Mouse (Mus musculus): ENCODE data around the gene Cyp2d11.
A peak's percentile ranks its signal among the peaks of the same experiment; 100 is the strongest.
"Not testable (repeated sequence)": the region's sequence is repeated elsewhere in the genome, so short reads cannot be mapped to it uniquely, and the experiment has no call there.

Gene Cyp2d11

GRCm38 (mm10) chr15:82379871-82380713 lies 13.7 kb downstream of the Cyp2d11 start, which contains the start of gene Cyp2d22:
Gene Cyp2d22 (minus strand): TSS chr15:82380260.
- peak; percentile 59 for DNase-seq (ENCODE audit: low spot score)

DNA sequence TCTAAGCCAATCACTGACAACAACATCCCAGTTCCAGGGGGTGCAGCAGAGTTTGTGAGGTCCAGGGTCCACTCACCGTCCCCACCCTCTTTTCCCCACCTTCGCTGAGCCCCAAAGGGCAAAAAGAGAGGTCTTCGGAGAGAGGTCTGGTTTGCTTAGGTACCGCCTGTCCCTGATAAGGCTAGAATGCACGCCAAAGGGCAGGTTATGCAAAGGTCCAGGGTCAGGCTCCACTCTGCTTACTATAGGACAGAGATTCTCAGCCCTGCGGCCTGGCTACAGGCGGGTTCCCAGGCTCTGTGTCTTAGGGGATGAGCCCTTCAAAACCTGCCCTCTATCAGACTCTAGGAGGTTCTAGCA lies 14.3 kb downstream of the Cyp2d11 start:
- DNase-seq (ENCODE audit: low spot score): no peak

DNA sequence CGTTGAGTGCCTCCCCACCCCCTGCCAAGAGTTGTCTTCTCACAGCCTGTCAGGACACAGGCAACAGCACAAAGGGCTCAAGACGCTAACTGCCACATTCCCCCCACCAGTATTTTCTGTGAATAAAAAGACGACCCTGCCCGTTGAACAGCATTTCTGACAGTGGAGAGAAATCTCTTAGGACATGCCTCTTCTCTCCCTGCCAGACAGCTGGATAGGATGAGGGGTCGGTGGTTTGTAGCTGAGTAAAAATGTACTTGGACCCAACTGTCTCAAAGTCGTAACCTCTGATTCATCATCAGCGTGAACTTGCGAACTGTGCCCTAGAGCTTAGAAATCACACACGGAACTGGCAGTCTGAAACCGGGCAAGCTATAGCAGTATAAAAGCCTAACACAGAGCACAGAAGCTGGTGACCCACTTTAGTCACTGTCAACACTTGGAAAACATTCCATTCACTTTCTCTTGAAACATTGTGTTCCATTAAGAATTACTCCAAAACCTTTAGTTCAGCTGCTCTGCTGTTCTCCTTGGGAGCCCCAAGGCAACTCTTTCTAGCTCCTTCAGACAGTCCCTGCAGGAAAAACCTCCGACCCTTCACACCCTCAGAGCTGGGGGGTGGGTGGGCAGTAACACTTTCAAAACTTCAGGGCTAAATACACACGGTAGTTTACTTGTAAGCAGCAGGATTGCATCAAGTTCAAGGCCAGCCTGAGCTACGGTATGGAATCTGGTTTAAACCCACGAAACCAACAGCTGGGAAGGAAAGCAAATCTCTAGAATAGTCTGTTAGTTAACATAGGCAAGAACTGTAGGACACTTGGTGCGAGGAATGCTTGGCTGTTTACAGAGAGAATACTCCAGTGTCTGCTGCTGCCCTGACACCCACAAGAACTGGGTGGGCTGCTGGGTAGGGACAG lies 15.3 kb downstream of the Cyp2d11 start:
- peak; percentile 44 for DNase-seq (ENCODE audit: low spot score)

DNA sequence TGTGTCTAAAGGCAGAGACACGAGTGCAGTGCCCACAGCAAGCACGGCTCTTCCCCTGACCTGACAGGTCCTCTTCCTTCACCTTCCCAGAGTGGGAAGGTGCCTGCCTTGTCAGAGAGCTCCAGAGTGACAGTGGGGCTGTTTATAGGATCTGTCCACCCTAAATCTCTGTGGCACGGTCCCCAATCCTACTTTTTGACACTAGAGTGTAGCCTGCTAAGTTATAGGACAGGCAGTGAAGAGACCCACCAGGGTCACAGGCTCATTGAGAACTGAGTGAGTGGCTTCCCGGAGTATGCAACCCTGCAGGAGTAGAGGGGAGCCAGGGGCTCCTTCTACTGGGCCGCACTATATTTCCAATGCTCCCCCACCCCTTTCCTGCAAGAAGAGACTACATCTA lies 16.1 kb downstream of the Cyp2d11 start:
- DNase-seq (ENCODE audit: low spot score): no peak

DNA sequence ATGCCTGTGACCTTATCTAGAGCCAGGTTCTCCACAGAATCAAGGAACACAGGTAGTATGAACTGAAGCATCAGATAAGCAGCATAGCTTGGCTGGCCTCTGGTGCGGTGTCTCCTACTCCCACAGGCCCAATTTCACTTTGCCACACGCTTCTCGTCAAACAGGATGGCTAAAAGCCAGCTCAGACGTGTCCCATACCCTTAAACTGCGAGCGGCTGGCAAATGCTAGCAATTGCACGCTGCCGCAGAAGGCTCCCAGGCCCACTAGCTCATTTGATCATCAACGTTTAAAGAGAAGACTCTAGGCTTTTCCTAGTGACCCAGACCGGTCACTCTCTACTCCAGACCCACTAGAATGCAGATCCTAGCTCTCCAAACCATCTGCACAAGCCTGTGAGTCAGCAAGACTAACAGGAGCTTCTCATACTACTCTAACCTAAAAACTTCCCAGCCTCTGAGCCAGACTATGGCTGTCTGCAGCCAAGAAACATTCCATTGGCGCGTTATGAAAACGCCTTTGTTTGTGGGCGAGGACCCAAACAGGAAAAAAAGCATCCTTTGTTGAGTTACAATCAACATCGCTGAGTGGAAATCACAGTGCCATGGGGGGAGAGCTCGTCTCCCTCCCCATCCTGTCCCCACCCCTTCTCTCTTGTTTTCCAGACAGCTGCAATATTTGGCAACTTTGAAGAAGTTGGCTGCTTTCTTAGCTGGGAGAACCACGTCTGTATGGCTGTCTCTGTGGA lies 17.3 kb downstream of the Cyp2d11 start:
- DNase-seq (ENCODE audit: low spot score): peak; percentile 81

DNA sequence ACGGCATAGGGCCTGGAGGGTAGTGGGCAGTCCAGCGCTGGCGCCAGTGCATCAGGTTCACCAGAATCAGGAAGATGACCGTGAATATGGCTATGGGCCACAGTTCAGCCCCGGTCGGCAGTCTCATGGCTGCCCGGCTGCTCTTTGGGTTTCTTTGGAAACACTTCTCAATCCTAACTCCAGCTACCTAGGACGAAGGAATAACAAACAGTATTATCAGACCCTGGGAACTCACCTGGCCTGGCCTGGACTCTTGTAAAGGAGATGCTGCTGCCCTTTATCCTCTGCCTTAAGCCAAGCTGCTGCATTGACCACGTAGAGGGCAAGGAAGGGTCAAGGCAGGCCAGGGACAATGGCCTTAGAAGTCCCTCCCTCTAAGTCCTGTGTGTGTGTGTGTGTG lies 18.0 kb downstream of the Cyp2d11 start:
- DNase-seq (ENCODE audit: low spot score): no peak

- DNase-seq (ENCODE audit: low spot score): no peak
Measured at GRCm38 (mm10) chr15:82374437-82374836, 19.4 kb downstream of the Cyp2d11 start.

GRCm38 (mm10) chr15:82372991-82373390 lies 20.8 kb downstream of the Cyp2d11 start:
- DNase-seq (ENCODE audit: low spot score): no peak

- DNase-seq (ENCODE audit: low spot score): no peak
Measured at GRCm38 (mm10) chr15:82372446-82372845, 21.4 kb downstream of the Cyp2d11 start.

- no peak for DNase-seq (ENCODE audit: low spot score)
Measured at GRCm38 (mm10) chr15:82368851-82369250, 25.0 kb downstream of the Cyp2d11 start.

- no peak for DNase-seq (ENCODE audit: low spot score)
Measured at GRCm38 (mm10) chr15:82368146-82368545, 25.7 kb downstream of the Cyp2d11 start.

DNA sequence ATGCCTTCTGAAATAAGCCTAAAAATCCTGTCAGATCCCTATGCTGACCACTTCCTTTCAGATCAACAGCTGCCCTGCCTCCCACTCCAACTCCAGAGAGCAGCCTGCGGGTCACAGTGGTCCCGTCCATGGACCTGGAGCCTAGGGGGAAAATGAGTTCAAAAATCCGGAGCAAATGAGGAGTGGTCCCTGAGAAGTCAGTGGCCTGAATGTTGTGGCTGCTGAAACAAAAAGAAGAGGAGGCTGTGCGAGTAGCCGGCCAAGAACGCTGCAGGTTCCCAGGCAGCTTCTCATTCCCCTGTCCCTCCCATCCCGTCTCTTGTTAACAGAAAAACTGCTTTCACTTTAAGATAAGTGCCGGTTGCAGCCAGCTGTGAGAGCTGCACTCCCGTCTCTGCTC lies 29.3 kb downstream of the Cyp2d11 start:
- not testable (repeated sequence) for DNase-seq (ENCODE audit: low spot score)

DNA sequence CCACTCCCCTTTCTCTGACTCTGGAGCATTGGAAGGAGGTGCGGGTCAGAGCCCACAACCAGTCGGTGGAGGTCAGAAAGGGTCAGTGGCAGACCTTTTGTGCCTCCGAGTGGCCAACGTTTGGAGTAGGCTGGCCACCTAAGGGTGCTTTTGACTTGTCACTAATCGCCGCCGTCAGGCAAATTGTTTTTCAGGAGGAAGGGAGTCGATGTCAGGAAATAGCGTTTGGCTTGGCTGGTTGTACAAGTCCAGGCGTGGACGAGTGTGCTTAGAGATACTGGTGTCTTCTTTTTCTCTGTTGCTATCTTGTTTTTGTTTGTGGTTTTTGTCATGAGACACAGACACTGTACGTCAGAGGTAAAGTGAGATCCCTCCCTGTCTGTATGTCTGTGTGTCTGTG lies 30.0 kb downstream of the Cyp2d11 start:
- DNase-seq (ENCODE audit: low spot score): not testable (repeated sequence)

DNA sequence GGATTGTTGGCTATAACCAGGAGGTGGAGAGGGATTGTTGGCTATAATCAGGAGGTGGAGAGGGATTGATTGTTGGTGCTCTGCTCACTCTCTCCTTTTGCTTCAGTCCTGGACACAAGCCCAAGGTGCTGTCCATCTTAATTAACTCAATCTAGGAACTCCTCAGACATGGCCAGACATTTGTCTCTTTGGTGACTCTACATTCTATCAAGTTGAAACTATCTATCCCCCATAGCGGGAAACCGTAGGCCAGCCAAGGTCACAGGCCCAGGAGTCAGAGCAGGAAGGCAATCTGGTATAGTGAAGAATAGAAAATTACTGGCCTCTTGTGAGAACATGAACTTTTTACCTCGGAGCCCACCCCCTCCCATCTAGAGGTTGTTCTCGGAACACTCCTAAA lies 31.6 kb downstream of the Cyp2d11 start:
- no peak for DNase-seq (ENCODE audit: low spot score)

GRCm38 (mm10) chr15:82361459-82362018 lies 32.3 kb downstream of the Cyp2d11 start:
- DNase-seq (ENCODE audit: low spot score): no peak

GRCm38 (mm10) chr15:82358431-82359260 lies 35.2 kb downstream of the Cyp2d11 start:
- no peak for DNase-seq (ENCODE audit: low spot score)

GRCm38 (mm10) chr15:82354126-82354945 lies 39.5 kb downstream of the Cyp2d11 start, which contains the start of gene Ndufa6:
Gene Ndufa6 (minus strand): TSS chr15:82354322.
- peak; percentile 98 for DNase-seq (ENCODE audit: low spot score)

DNA sequence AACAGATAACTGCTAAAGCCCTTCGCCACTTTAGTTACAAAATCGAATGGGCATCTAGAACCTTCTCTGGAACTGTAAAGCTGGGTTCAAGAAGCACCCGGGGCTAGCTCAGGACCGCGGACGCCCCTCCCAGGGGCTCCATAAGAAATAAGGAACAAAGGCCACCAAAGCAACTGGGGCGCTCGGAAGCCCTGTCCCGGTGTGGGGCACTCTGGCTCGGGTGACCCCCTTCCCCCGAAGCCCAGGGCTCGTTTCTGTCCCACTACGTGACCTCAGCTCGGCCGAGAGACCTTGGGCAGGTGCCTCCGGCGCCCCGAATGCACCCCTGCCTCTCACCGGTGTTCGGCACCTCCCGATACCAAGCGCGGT lies 40.1 kb downstream of the Cyp2d11 start:
- DNase-seq (ENCODE audit: low spot score): no peak

DNA sequence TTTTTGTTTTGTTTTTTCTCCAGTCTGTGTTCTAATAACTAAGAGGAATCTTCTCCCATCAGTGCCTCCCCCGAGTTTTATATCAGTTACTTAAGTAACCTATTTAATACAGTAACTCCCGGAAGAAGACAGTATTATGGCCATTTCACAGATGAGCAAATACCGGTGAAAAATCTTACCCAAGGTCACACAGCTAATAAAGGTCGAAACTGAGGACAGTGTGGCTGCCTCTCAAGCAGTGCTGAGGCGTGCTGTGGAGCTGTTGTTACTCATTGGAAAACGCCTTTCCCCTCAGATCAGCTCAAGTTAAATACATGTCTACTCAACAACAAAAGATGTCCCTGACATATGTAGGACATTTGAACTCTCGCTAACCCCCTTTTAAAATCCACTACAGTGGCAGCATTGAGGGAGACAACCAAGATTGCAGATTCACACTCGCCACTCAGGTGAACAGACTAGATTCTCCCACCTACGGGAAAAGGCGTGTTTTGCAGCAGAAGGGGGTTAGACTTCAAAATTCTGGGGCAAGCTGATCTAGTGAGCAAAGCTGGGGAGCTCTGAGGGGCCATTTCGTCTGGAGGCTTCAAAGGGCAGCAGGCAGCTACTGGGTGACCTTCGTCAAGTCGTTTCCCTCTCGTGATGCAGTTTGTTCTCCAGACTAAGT lies 40.6 kb downstream of the Cyp2d11 start:
- no peak for DNase-seq (ENCODE audit: low spot score)

DNA sequence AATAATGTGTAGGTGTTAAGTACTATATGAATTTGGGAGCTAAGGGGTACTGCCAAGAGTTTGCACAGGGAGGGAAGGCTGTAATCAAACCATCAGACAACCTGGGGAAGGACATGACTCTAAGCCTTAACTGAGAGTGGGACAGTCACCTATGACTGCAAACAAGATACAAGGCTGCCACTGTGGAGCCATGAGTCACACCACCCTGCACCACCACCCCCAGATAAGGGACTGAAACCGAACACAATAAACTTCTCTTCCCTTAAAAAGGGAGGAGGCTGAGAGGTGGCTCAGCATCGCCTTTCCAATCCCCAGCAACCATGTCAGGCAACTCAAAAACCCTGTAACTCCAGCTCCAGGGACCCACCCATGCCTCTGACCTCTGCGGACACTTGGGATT lies 42.3 kb downstream of the Cyp2d11 start:
- no peak for DNase-seq (ENCODE audit: low spot score)
